Mouse (Mus musculus): ENCODE data around the gene Wbp1. TPM values are rescaled to one million over a fixed set of nuclear protein-coding genes. Genes with fewer than 3 reads are reported as not detected.
A peak's percentile ranks its signal among the peaks of the same experiment; 100 is the strongest.

The Wbp1 gene
- total and polyA plus RNA-seq, 3 experiments: 42.4 to 72.8 TPM; not detected in 1

- 0 out of 2 replicates have a peak, but pooled peaks have one; percentile 86 for TF ChIP-seq UBTF (IDR thresholded peaks at IDR 0.05; ENCODE audit: borderline replicate concordance, insufficient read depth, low read depth, low read length)
- no peak for TF ChIP-seq EP300 (IDR thresholded peaks at IDR 0.05; ENCODE audit: low read depth in 1 of 2, low read length in 2 of 2)
- TF ChIP-seq POLR2A (IDR thresholded peaks at IDR 0.05; ENCODE audit: control insufficient read depth in 1 of 2, insufficient read depth in 1 of 2, low read depth in 1 of 2, low read length in 2 of 2, poor library complexity in 1 of 2): peak; percentile 67 to 94; a peak in 3 of 4 replicates
- TF ChIP-seq MYB (IDR thresholded peaks at IDR 0.05; ENCODE audit: low read depth, low read length): no peak
- peak; percentile 55; the same call in 1 of the 2 replicates for TF ChIP-seq ELF1 (IDR thresholded peaks at IDR 0.05; ENCODE audit: low read depth, low read length)
These were observed 12.3 kb downstream of the Wbp1 start, which contains the start of gene Mrpl53 (continued) for GRCm38 (mm10) chr6:83108762-83109668.

GRCm38 (mm10) chr6:83107566-83108400 is 13.6 kb downstream of the Wbp1 start:
- Histone ChIP-seq H3K4me1 (ENCODE audit: control insufficient read depth in 1 of 2, insufficient read depth in 2 of 2, low read length in 2 of 2) (no peaks in the 10 kb centered on the region; a peak in 2 of 4 replicates), H3K36me3 (ENCODE audit: control insufficient read depth in 1 of 2, insufficient read depth in 2 of 2, low read length in 2 of 2) (peaks cover 1 to 10% of the 10 kb centered on the region in 2 experiments; a peak in 3 of 4 replicates), H3K9ac (ENCODE audit: control insufficient read depth, low read depth, low read length, poor library complexity, severe bottlenecking) (peak overlapping the region; percentile 86), H3K9me3 (replicated peaks; ENCODE audit: insufficient read depth, low read length) (no peaks in the 10 kb centered on the region), H3K27me3 (ENCODE audit: control insufficient read depth in 1 of 2, insufficient read depth in 2 of 2, low read length in 2 of 2) (no peaks in the 10 kb centered on the region), H3K27ac (ENCODE audit: control insufficient read depth, low read depth, low read length) (no peak overlapping the region), H3K4me3 (ENCODE audit: control insufficient read depth in 1 of 2, insufficient read depth in 1 of 2, low read depth in 2 of 2, low read length in 2 of 2) (peak overlapping the region; percentile 79 to 93), H3K79me2 (ENCODE audit: control insufficient read depth, insufficient read depth, low read length, poor library complexity) (peaks cover 12% of the 10 kb centered on the region)
- peak; percentile 84 for DNase-seq (ENCODE audit: low read depth, low spot score)
- TF ChIP-seq ZC3H11A (IDR thresholded peaks at IDR 0.05; ENCODE audit: low read depth, low read length) (peak; percentile 49; the same call in 1 of the 2 replicates), KAT2A (conservative IDR thresholded peaks at IDR 0.05; ENCODE audit: low read depth, low read length) (no peak), MAX (IDR thresholded peaks at IDR 0.05; ENCODE audit: low read length) (0 out of 2 replicates have a peak, but pooled peaks have one; percentile 14), SIN3A (IDR thresholded peaks at IDR 0.05; ENCODE audit: low read length) (0 out of 2 replicates have a peak, but pooled peaks have one; percentile 32), CHD2 (IDR thresholded peaks at IDR 0.05; ENCODE audit: low read length) (no peak), CTCF (IDR thresholded peaks at IDR 0.05 in 2 of 3, conservative IDR thresholded peaks at IDR 0.05 in 1 of 3; ENCODE audit: control insufficient read depth in 1 of 3, insufficient read depth in 1 of 3, low read depth in 2 of 3, low read length in 3 of 3, poor library complexity in 1 of 3, severe bottlenecking in 1 of 3) (peak; percentile 85 to 94 (median 93)), GATA1 (IDR thresholded peaks at IDR 0.05; ENCODE audit: low read depth, low read length) (no peak), MEF2A (IDR thresholded peaks at IDR 0.05; ENCODE audit: extremely low read depth, insufficient replicate concordance, low read depth, low read length, poor library complexity, severe bottlenecking) (0 out of 2 replicates have a peak, but pooled peaks have one; percentile 11), SMC3 (IDR thresholded peaks at IDR 0.05; ENCODE audit: low read depth, low read length) (peak; percentile 64), MYB (IDR thresholded peaks at IDR 0.05; ENCODE audit: low read depth, low read length) (no peak), MXI1 (IDR thresholded peaks at IDR 0.05; ENCODE audit: low read depth, low read length) (peak; percentile 5; the same call in 1 of the 2 replicates), TBP (IDR thresholded peaks at IDR 0.05; ENCODE audit: low read depth, low read length) (no peak), ZKSCAN1 (IDR thresholded peaks at IDR 0.05; ENCODE audit: low read depth, low read length) (no peak), BHLHE40 (IDR thresholded peaks at IDR 0.05; ENCODE audit: borderline replicate concordance, low read depth, low read length) (no peak), HCFC1 (IDR thresholded peaks at IDR 0.05; ENCODE audit: low read depth, low read length) (0 out of 2 replicates have a peak, but pooled peaks have one; percentile 24), POLR2AphosphoS2 (IDR thresholded peaks at IDR 0.05; ENCODE audit: low read length) (no peak), ETS1 (IDR thresholded peaks at IDR 0.05; ENCODE audit: low read depth, low read length) (no peak), RAD21 (IDR thresholded peaks at IDR 0.05; ENCODE audit: low read depth, low read length) (peak; percentile 61), USF2 (IDR thresholded peaks at IDR 0.05; ENCODE audit: borderline replicate concordance in 1 of 2, insufficient read depth in 1 of 2, low read depth in 1 of 2, low read length in 2 of 2) (no peak), NELFE (IDR thresholded peaks at IDR 0.05; ENCODE audit: low read depth, low read length) (no peak), POLR2A (IDR thresholded peaks at IDR 0.05; ENCODE audit: control insufficient read depth in 1 of 2, insufficient read depth in 1 of 2, low read depth in 1 of 2, low read length in 2 of 2, poor library complexity in 1 of 2) (no peak), MYC (IDR thresholded peaks at IDR 0.05; ENCODE audit: low read depth, low read length) (no peak)

All from MEL (cell line).